ENCODE assay signal across 18 mouse cellular contexts in the genomic region with DNA sequence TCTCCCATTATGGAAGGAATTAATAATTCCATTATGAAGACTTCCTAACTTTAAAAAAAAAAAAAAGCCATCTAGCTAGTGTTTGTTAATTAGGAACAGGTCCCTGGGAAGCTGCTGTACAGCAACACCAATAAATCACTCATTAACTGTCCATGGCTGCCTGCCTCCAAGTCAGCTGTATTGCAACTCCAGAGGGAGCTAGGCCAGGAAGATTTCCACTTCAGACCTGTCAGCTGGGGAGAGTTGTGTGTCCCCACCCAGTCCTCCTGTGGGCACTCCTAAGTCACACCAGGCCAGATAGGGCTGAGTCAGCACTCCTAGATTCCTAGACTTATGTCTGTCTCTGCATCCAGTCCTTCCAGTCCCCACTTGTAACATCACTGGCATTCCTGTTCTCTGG.
A peak's percentile ranks its signal among the peaks of the same experiment; 100 is the strongest.
DNase-seq lines count a peak whose midpoint lies in the region; ATAC-seq and TF ChIP-seq lines count a peak whose summit lies in the region.
"Had no signal": no experiment of that assay in that cellular context is flagged by ENCODE, and none has a peak within 500 bp of the region (broad histone marks: within the 10 kb centered on the region; RNA-seq: fewer than 3 reads in every experiment).

No protein-coding gene starts in this region.

- H3K9me3 ChIP-seq in lung, postnatal 0 days (ENCODE audit: low read length), result no peaks in the 10 kb centered on the region
- no peaks in the 10 kb centered on the region for H3K9me3 ChIP-seq in kidney, embryonic 16.5 days (ENCODE audit: low read length)
- H3K9me3 ChIP-seq in stomach, postnatal 0 days (ENCODE audit: control insufficient read depth, low read length), result no peaks in the 10 kb centered on the region
- H3K9me3 ChIP-seq in midbrain, embryonic 14.5 days (ENCODE audit: control insufficient read depth, low read length), result no peaks in the 10 kb centered on the region
- H3K9me3 ChIP-seq: forebrain, embryonic 10.5 days; hindbrain, embryonic 10.5 days; intestine, embryonic 15.5 days; limb, embryonic 12.5 days; liver, embryonic 13.5 days had no signal

- no peaks in the 10 kb centered on the region for H3K4me1 ChIP-seq in lung, postnatal 0 days (ENCODE audit: insufficient read depth, low read depth, low read length)
- H3K4me1 ChIP-seq in kidney, embryonic 16.5 days (ENCODE audit: insufficient read depth, low read length), result peaks cover 25% of the 10 kb centered on the region
- H3K4me1 ChIP-seq in stomach, postnatal 0 days (replicated peaks; ENCODE audit: control insufficient read depth, insufficient read depth), result peaks cover 6% of the 10 kb centered on the region; the same call in 1 of the 2 replicates
- H3K4me1 ChIP-seq in midbrain, embryonic 14.5 days (ENCODE audit: control insufficient read depth, insufficient read depth, low read length), result 0 out of 2 replicates have a peak, but pooled peaks cover 4% of the 10 kb centered on the region
- H3K4me1 ChIP-seq: liver, embryonic 13.5 days had no signal

- no peak for TF ChIP-seq EP300 in lung, postnatal 0 days (IDR thresholded peaks at IDR 0.05)
- TF ChIP-seq EP300 in stomach, postnatal 0 days (optimal IDR thresholded peaks at IDR 0.05), result no peak

- H3K36me3 ChIP-seq in lung, postnatal 0 days (ENCODE audit: insufficient read depth, low read length), result no peaks in the 10 kb centered on the region
- no peaks in the 10 kb centered on the region for H3K36me3 ChIP-seq in kidney, embryonic 16.5 days (ENCODE audit: insufficient read depth, low read length)
- no peaks in the 10 kb centered on the region for H3K36me3 ChIP-seq in stomach, postnatal 0 days (ENCODE audit: control insufficient read depth, insufficient read depth, low read length)
- H3K36me3 ChIP-seq in midbrain, embryonic 14.5 days (ENCODE audit: control insufficient read depth, insufficient read depth, low read length), result no peaks in the 10 kb centered on the region
- H3K36me3 ChIP-seq: forebrain, embryonic 10.5 days; hindbrain, embryonic 10.5 days; intestine, embryonic 15.5 days; limb, embryonic 12.5 days; liver, embryonic 13.5 days had no signal

- H3K4me2 ChIP-seq in lung, postnatal 0 days (replicated peaks; ENCODE audit: low read depth, low read length), result no peak overlapping the region
- H3K4me2 ChIP-seq in kidney, embryonic 16.5 days (replicated peaks; ENCODE audit: low read depth, low read length), result no peak overlapping the region
- H3K4me2 ChIP-seq in stomach, postnatal 0 days (replicated peaks; ENCODE audit: low read depth), result no peak overlapping the region
- no peak overlapping the region for H3K4me2 ChIP-seq in midbrain, embryonic 14.5 days (ENCODE audit: low read length)
- H3K4me2 ChIP-seq: intestine, embryonic 15.5 days; limb, embryonic 12.5 days; liver, embryonic 13.5 days had no signal

- DNase-seq in lung, postnatal 0 days (ENCODE audit: low spot score), result peak; percentile 16
- DNase-seq in lung, adult 18-20 months, result no peak
- DNase-seq in gonadal fat pad, adult 2 months (ENCODE audit: low read depth), result peak; percentile 27
- DNase-seq in stomach, postnatal 0 days (ENCODE audit: low spot score), result no peak
- DNase-seq in midbrain, embryonic 14.5 days, result no peak
- no peak for DNase-seq in urinary bladder, adult 18-20 months (ENCODE audit: low spot score in 2 of 2)
- no peak for DNase-seq in right cerebral cortex, postnatal 4 days
- DNase-seq: adrenal gland, adult 8-10 months; cerebellum, adult 18-20 months; heart, adult 2 months; liver, embryonic 13.5 days; thymus, adult 18-20 months had no signal

- no peak overlapping the region for H3K27ac ChIP-seq in lung, postnatal 0 days (ENCODE audit: low read length)
- H3K27ac ChIP-seq in kidney, embryonic 16.5 days (ENCODE audit: low read length), result no peak overlapping the region
- no peak overlapping the region for H3K27ac ChIP-seq in stomach, postnatal 0 days (replicated peaks)
- no peak overlapping the region for H3K27ac ChIP-seq in midbrain, embryonic 14.5 days (replicated peaks; ENCODE audit: low read depth, low read length)
- H3K27ac ChIP-seq: forebrain, embryonic 10.5 days; heart, adult 2 months; hindbrain, embryonic 10.5 days; intestine, embryonic 15.5 days; left cerebral cortex, adult 2 months; limb, embryonic 12.5 days; liver, embryonic 13.5 days had no signal

- no peak for ATAC-seq in lung, postnatal 0 days
- ATAC-seq in kidney, embryonic 16.5 days (ENCODE audit: low FRiP score, low TSS enrichment), result peak; percentile 82
- ATAC-seq in stomach, postnatal 0 days (ENCODE audit: low FRiP score, low TSS enrichment), result no peak
- ATAC-seq in midbrain, embryonic 14.5 days (ENCODE audit: low FRiP score, low TSS enrichment), result no peak
- ATAC-seq: intestine, embryonic 15.5 days had no signal

- TF ChIP-seq CTCF in lung, postnatal 0 days (IDR thresholded peaks at IDR 0.05), result no peak
- TF ChIP-seq CTCF in stomach, postnatal 0 days (IDR thresholded peaks at IDR 0.05; ENCODE audit: low read depth), result peak; percentile 21; the same call in 1 of the 2 replicates

- H3K9ac ChIP-seq in lung, postnatal 0 days (replicated peaks; ENCODE audit: low read depth), result no peak overlapping the region
- H3K9ac ChIP-seq in kidney, embryonic 16.5 days (replicated peaks; ENCODE audit: low read length), result no peak overlapping the region
- H3K9ac ChIP-seq in stomach, postnatal 0 days (ENCODE audit: low read length), result no peak overlapping the region
- no peak overlapping the region for H3K9ac ChIP-seq in midbrain, embryonic 14.5 days (replicated peaks; ENCODE audit: low read length)
- H3K9ac ChIP-seq: intestine, embryonic 15.5 days; limb, embryonic 12.5 days; liver, embryonic 13.5 days had no signal

- no peaks in the 10 kb centered on the region for H3K27me3 ChIP-seq in lung, postnatal 0 days (replicated peaks; ENCODE audit: insufficient read depth, low read length)
- H3K27me3 ChIP-seq in kidney, embryonic 16.5 days (ENCODE audit: insufficient read depth, low read length), result no peaks in the 10 kb centered on the region
- H3K27me3 ChIP-seq in stomach, postnatal 0 days (ENCODE audit: control insufficient read depth, insufficient read depth, low read length), result no peaks in the 10 kb centered on the region
- H3K27me3 ChIP-seq in midbrain, embryonic 14.5 days (ENCODE audit: control insufficient read depth, insufficient read depth, low read length), result no peaks in the 10 kb centered on the region
- H3K27me3 ChIP-seq: intestine, embryonic 15.5 days; liver, embryonic 13.5 days had no signal

- no peak overlapping the region for H3K4me3 ChIP-seq in lung, postnatal 0 days (ENCODE audit: low read depth, low read length)
- no peak overlapping the region for H3K4me3 ChIP-seq in kidney, embryonic 16.5 days (ENCODE audit: low read length)
- H3K4me3 ChIP-seq in stomach, postnatal 0 days (ENCODE audit: low read depth, low read length), result no peak overlapping the region
- H3K4me3 ChIP-seq in midbrain, embryonic 14.5 days (replicated peaks; ENCODE audit: low read depth, low read length), result no peak overlapping the region
- H3K4me3 ChIP-seq: forebrain, embryonic 10.5 days; heart, adult 2 months; hindbrain, embryonic 10.5 days; intestine, embryonic 15.5 days; left cerebral cortex, adult 2 months; limb, embryonic 12.5 days; liver, embryonic 13.5 days had no signal

Comparison
In these comparisons a context has a peak if more than half of its experiments do, and no peak if none do; other contexts are left out.
1. DNase-seq: peak in lung, postnatal 0 days (single experiment) and gonadal fat pad, adult 2 months (single experiment); none in lung, adult 18-20 months (0 of 2), stomach, postnatal 0 days (single experiment), midbrain, embryonic 14.5 days (single experiment), urinary bladder, adult 18-20 months (0 of 2) and right cerebral cortex, postnatal 4 days (single experiment).